Mouse (Mus musculus) Patski (cell line): ENCODE results near the gene Pgpep1. TPM values are rescaled to one million over a fixed set of nuclear protein-coding genes. Genes with fewer than 3 reads are reported as not detected.

Experiments
- ATAC-seq: fragments of 100-300 bp; one replicate; pipeline ENCODE4 v1.8.0; 2021
- CTCF ChIA-PET: fragments of 350-600 bp; sonication (Branson Sonifier 250); formaldehyde crosslinking; loops from one replicate; lab custom pipeline; 2022; ENCODE audit warnings: inconsistent platforms; lab: Charles Lee
- POLR2A ChIA-PET: fragments of 350-600 bp; sonication (Branson Sonifier 250); formaldehyde crosslinking; loops from one replicate; lab custom pipeline; 2022; ENCODE audit warnings: antibody characterized with exemption, inconsistent platforms; lab: Charles Lee
- DNase-seq: peaks from one replicate; pipeline ENCODE4 v3.0.0-alpha.2; 2011; ENCODE audit warnings: low read depth, low spot score
- H3K27me3 ChIP-seq: fragments of 371-371 bp; one replicate; pipeline ENCODE4 v1.5.1; 2021
- CTCF ChIP-seq: fragments of 100-300 bp; IDR thresholded peaks from one replicate; pipeline ENCODE4 v1.5.1; 2021
- in situ Hi-C: fragments of 300-500 bp; cut with MboI; formaldehyde crosslinking; loops from 3 replicates; pipeline ENCODE4 v1.11.1; 2018; ENCODE audit warnings: low pct_unique_long_range_greater_than_20kb, mixed read lengths
- polyA plus RNA-seq: library from polyadenylated mRNA; unstranded; gene quantifications from one replicate; pipeline ENCODE4 v1.2.3, GENCODE M21; 2021

The Pgpep1 gene
- polyA plus RNA-seq, 1 experiment from 2014 or later = 116 TPM

- DNase-seq (no peak), ATAC-seq (no peak)
- POLR2A ChIA-PET = interaction anchor here (0.6 to 4.3 kb wide), 10 partner anchors 10 to 81 kb away, joined by 3 to 27 read pairs (median 4); partner anchors contain the start of gene Lsm4
- no peaks in the 10 kb centered on the region for H3K27me3 ChIP-seq
- no peak for TF ChIP-seq CTCF
- in situ Hi-C loops = no loop called here
- CTCF ChIA-PET = interaction anchor here (0.9 to 5.3 kb wide), 5 partner anchors 18 to 89 kb away, joined by 3 to 45 read pairs (median 6); partner anchors contain the start of gene Lsm4
Measured at GRCm38 (mm10) chr8:70699834-70700554, 39.8 kb upstream of the Pgpep1 start.

- in situ Hi-C loops = no loop called here
- POLR2A ChIA-PET = interaction anchor here (0.9 to 4.3 kb wide), 11 partner anchors 10 to 89 kb away, joined by 3 to 27 read pairs (median 5); partner anchors contain the start of gene Lsm4
- H3K27me3 ChIP-seq = no peaks in the 10 kb centered on the region
- ATAC-seq = peak; percentile 0
- TF ChIP-seq CTCF = no peak
- CTCF ChIA-PET = interaction anchor here (0.9 to 5.3 kb wide), 3 partner anchors 17 to 28 kb away, joined by 3 to 45 read pairs (median 5); partner anchors contain the start of gene Lsm4
- no peak for DNase-seq
Measured at GRCm38 (mm10) chr8:70699116-70699833, 39.1 kb upstream of the Pgpep1 start.

GRCm38 (mm10) chr8:70698310-70699109 lies 38.3 kb upstream of the Pgpep1 start, which contains the start of gene Jund:
Gene Jund, plus strand, starts transcription at chr8:70698949.
- POLR2A ChIA-PET = interaction anchor here (1.2 to 4.3 kb wide), 7 partner anchors 11 to 88 kb away, joined by 4 to 27 read pairs (median 9); partner anchors contain the start of gene Lsm4
- in situ Hi-C loops = no loop called here
- TF ChIP-seq CTCF = no peak
- peak; percentile 41 for ATAC-seq
- no peaks in the 10 kb centered on the region for H3K27me3 ChIP-seq
- peak; percentile 93 for DNase-seq
- CTCF ChIA-PET = interaction anchor here (1.0 to 5.3 kb wide), 2 partner anchors 16 to 27 kb away, joined by 5 to 45 read pairs; partner anchors contain the start of gene Lsm4

GRCm38 (mm10) chr8:70697366-70698250 lies 37.4 kb upstream of the Pgpep1 start:
- H3K27me3 ChIP-seq = no peaks in the 10 kb centered on the region
- DNase-seq = no peak
- POLR2A ChIA-PET = interaction anchor here (0.6 to 4.3 kb wide), 6 partner anchors 11 to 87 kb away, joined by 3 to 27 read pairs (median 10); partner anchors contain the start of gene Lsm4
- CTCF ChIA-PET = interaction anchor here (0.9 to 5.3 kb wide), 2 partner anchors 24 to 26 kb away, joined by 4 to 45 read pairs; partner anchors contain the start of gene Lsm4
- in situ Hi-C loops = no loop called here
- TF ChIP-seq CTCF = no peak
- no peak for ATAC-seq

- ChIA-PET CTCF (interaction anchor here (0.9 kb wide), 1 partner anchor 23 kb away, joined by 4 read pairs; the partner anchor contains the start of gene Lsm4), POLR2A (interaction anchor here (0.6 to 4.3 kb wide), 2 partner anchors 14 to 18 kb away, joined by 3 to 27 read pairs; no protein-coding TSS in a partner anchor)
- no peaks in the 10 kb centered on the region for H3K27me3 ChIP-seq
- ATAC-seq (no peak), DNase-seq (no peak)
- TF ChIP-seq CTCF = no peak
- in situ Hi-C loops = no loop called here
Measured at GRCm38 (mm10) chr8:70696946-70697345, 36.8 kb upstream of the Pgpep1 start.

GRCm38 (mm10) chr8:70696019-70696885 lies 36.1 kb upstream of the Pgpep1 start:
- in situ Hi-C loops = no loop called here
- POLR2A ChIA-PET = interaction anchor here (4.3 kb wide), 1 partner anchor 18 kb away, joined by 27 read pairs; no protein-coding TSS in a partner anchor
- DNase-seq (no peak), ATAC-seq (no peak)
- CTCF ChIA-PET = interaction anchor here (1.0 to 1.1 kb wide), 2 partner anchors 24 to 60 kb away, joined by 3 read pairs; partner anchors contain the start of gene Lsm4
- no peak for TF ChIP-seq CTCF
- no peaks in the 10 kb centered on the region for H3K27me3 ChIP-seq

GRCm38 (mm10) chr8:70695318-70696018 lies 35.3 kb upstream of the Pgpep1 start:
- ATAC-seq (no peak), DNase-seq (no peak)
- ChIA-PET POLR2A (no interaction called here), CTCF (interaction anchor here (1.0 to 1.1 kb wide), 2 partner anchors 23 to 59 kb away, joined by 3 read pairs; partner anchors contain the start of gene Lsm4)
- H3K27me3 ChIP-seq = no peaks in the 10 kb centered on the region
- in situ Hi-C loops = no loop called here
- no peak for TF ChIP-seq CTCF
